Mouse (Mus musculus) ovary, postnatal 14 days (tissue): ENCODE data around the gene Kdelr1.

Experiments
- DNase-seq: peaks from one replicate; pipeline ENCODE4 v3.0.0; 2022; ENCODE audit warnings: low spot score

The Kdelr1 gene

GRCm38 (mm10) chr7:45917004-45917704, 44.6 kb downstream of the Kdelr1 start:
- no peak for DNase-seq

GRCm38 (mm10) chr7:45917926-45918325, 45.4 kb downstream of the Kdelr1 start:
- DNase-seq = no peak

- DNase-seq = no peak
Measured at GRCm38 (mm10) chr7:45919083-45919671, 46.6 kb downstream of the Kdelr1 start.

GRCm38 (mm10) chr7:45919761-45920160, 47.2 kb downstream of the Kdelr1 start:
- no peak for DNase-seq

- no peak for DNase-seq
Measured at GRCm38 (mm10) chr7:45920583-45921241, 48.1 kb downstream of the Kdelr1 start.

- peak; percentile 36 for DNase-seq
Measured at GRCm38 (mm10) chr7:45921242-45921621, 48.7 kb downstream of the Kdelr1 start, which contains the start of gene Emp3. Emp3 (minus strand) TSS chr7:45921404.

- DNase-seq = no peak
Measured at GRCm38 (mm10) chr7:45921950-45922600, 49.5 kb downstream of the Kdelr1 start.

GRCm38 (mm10) chr7:45922928-45923761, 50.6 kb downstream of the Kdelr1 start:
- DNase-seq = peak; percentile 91

GRCm38 (mm10) chr7:45923762-45924428, 51.3 kb downstream of the Kdelr1 start, which contains the start of gene Ccdc114:
Ccdc114 (plus strand) TSS chr7:45924072.
- DNase-seq = peak; percentile 70

GRCm38 (mm10) chr7:45924429-45924816, 51.9 kb downstream of the Kdelr1 start:
- DNase-seq = peak; percentile 38

- no peak for DNase-seq
Measured at GRCm38 (mm10) chr7:45928626-45929295, 56.2 kb downstream of the Kdelr1 start.

GRCm38 (mm10) chr7:45929688-45930087, 57.1 kb downstream of the Kdelr1 start:
- DNase-seq = no peak
